Mouse (Mus musculus) heart, adult 11 months (tissue): ENCODE measurements around the gene Fam81a.

ENCODE experiments used
- DNase-seq: peaks from one replicate; pipeline ENCODE4 v3.0.0; 2022

The Fam81a gene

GRCm38 (mm10) chr9:70142460-70142859 is at the start of gene Fam81a:
TSS of gene Fam81a (minus strand) at chr9:70142560.
- DNase-seq: no peak

- DNase-seq: no peak
These were observed 40.3 kb upstream of the Fam81a start for GRCm38 (mm10) chr9:70182639-70183038.

- DNase-seq: no peak
These were observed 39.4 kb upstream of the Fam81a start for GRCm38 (mm10) chr9:70181719-70182118.

- DNase-seq: no peak
These were observed 33.9 kb upstream of the Fam81a start for GRCm38 (mm10) chr9:70176291-70176690.

- DNase-seq: no peak
These were observed 32.5 kb upstream of the Fam81a start for GRCm38 (mm10) chr9:70174896-70175295.

GRCm38 (mm10) chr9:70174291-70174848 is 32.0 kb upstream of the Fam81a start:
- no peak for DNase-seq

- no peak for DNase-seq
These were observed 26.6 kb upstream of the Fam81a start for GRCm38 (mm10) chr9:70168973-70169372.

GRCm38 (mm10) chr9:70160071-70160470 is 17.7 kb upstream of the Fam81a start:
- DNase-seq: no peak

GRCm38 (mm10) chr9:70147618-70148017 is 5.3 kb upstream of the Fam81a start:
- DNase-seq: no peak

- DNase-seq: no peak
These were observed 3.1 kb upstream of the Fam81a start for GRCm38 (mm10) chr9:70145426-70145825.

- no peak for DNase-seq
These were observed 966 bp upstream of the Fam81a start for GRCm38 (mm10) chr9:70143326-70143725.

GRCm38 (mm10) chr9:70141885-70142326 is 454 bp downstream of the Fam81a start:
- no peak for DNase-seq

- peak; percentile 98 for DNase-seq
These were observed 1.2 kb downstream of the Fam81a start for GRCm38 (mm10) chr9:70140871-70141796.

GRCm38 (mm10) chr9:70140340-70140739 is 2.0 kb downstream of the Fam81a start:
- DNase-seq: no peak

GRCm38 (mm10) chr9:70139331-70139885 is 3.0 kb downstream of the Fam81a start:
- DNase-seq: no peak

GRCm38 (mm10) chr9:70138511-70138910 is 3.8 kb downstream of the Fam81a start:
- DNase-seq: no peak

- DNase-seq: no peak
These were observed 4.4 kb downstream of the Fam81a start for GRCm38 (mm10) chr9:70137991-70138390.

- DNase-seq: no peak
These were observed 7.2 kb downstream of the Fam81a start for GRCm38 (mm10) chr9:70135186-70135585.

- no peak for DNase-seq
These were observed 7.6 kb downstream of the Fam81a start for GRCm38 (mm10) chr9:70134716-70135115.

GRCm38 (mm10) chr9:70134215-70134614 is 8.1 kb downstream of the Fam81a start:
- no peak for DNase-seq

GRCm38 (mm10) chr9:70130786-70131185 is 11.6 kb downstream of the Fam81a start:
- DNase-seq: no peak

- no peak for DNase-seq
These were observed 30.5 kb downstream of the Fam81a start for GRCm38 (mm10) chr9:70111869-70112286.

GRCm38 (mm10) chr9:70110871-70111270 is 31.5 kb downstream of the Fam81a start:
- DNase-seq: no peak

GRCm38 (mm10) chr9:70109279-70109678 is 33.1 kb downstream of the Fam81a start:
- peak; percentile 93 for DNase-seq
